Mouse (Mus musculus) B cell, adult 2 months (primary cell): ENCODE measurements around the gene Med14.

Source experiments
- DNase-seq, 2 experiments: peaks; one replicate each; pipeline ENCODE4 v3.0.0; 2022

Med14 gene

GRCm38 (mm10) chrX:12653879-12654278 lies 108.0 kb downstream of the Med14 start:
- DNase-seq: no peak

DNA sequence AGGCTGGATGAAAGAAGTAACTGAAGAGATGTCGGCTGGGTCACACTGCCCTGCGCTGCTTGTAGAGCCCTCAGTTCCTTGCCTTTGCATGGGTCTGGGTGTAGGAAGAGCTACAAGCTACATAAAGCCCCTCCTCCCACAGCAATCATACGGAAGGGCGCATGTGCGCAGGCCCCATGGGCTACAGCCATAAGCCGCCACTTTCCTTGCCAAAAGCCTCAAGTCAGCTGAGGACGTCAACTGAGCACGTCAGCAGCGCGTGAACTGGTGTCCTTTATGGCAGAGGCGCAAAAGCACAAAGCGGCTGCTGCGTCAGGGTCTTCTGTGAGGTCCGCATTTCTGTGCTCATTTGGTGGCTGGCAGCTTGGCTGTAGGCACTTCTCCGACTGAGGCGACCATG lies 110.0 kb downstream of the Med14 start:
- no peak for DNase-seq

DNA sequence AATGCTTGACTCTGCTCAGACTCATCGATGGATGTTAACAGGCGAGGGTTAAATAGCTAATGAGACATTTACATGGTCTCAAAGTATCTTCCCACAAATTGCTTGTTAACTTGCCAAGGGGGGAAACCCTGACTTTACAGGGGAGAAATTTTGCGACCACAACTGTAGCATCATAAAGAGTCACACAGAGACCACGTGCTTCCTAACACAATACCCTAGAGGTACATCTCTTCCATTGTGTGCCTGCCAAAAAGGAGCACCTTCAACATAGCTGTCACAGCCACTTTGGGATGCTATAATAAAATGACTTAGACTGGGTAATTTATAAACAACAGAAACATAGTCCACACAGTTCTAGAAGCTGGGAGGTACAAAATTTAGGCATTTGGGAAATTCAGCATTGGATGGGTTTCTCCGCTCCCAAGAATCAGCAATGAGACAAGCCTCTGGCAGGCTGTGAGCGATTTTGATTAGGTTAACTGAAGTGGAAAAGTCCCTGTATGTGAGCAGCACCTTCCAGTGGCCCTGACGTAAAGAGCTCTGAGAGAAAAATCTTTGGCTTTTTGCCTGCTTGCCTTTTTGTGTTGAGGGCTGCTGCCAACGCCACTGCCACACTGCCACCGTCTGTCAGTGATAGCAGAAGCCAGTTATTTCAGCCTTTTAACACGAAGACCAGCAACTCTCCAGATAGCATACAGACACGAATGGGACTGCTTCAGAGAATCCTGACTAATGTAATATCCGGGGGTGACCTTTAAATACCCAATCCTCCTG lies 116.2 kb downstream of the Med14 start:
- DNase-seq: no peak

- DNase-seq: no peak
Measured at GRCm38 (mm10) chrX:12644976-12645375, 116.9 kb downstream of the Med14 start.
